Mouse (Mus musculus): Measurements from ENCODE around the gene Pcnx2. TPM values are rescaled to one million over a fixed set of nuclear protein-coding genes. Genes with fewer than 3 reads are reported as not detected.

Gene Pcnx2
- total RNA-seq, 4 experiments from 2014 or later = 58.1 to 68.8 (median 66.2) TPM

DNA sequence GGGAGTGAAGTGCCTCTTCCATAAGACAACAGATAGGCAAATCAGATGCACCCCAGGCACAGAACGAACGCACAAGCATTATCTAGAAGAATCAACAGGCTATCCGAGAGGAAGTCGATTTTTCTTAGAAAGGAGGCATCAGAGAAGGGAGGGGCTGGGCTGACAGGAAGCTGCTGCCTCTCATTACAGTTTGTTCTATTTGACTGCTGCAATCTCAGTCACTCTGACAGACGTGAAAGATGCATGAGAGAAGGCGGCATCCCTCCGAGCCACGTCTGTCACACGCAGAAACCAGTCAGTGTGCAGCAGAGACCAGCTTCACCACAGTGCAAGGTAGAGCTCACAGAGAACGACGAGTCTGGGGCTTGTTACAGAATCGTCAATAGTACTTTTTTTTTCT, 74.4 kb downstream of the Pcnx2 start:
- peak; percentile 62 to 65 for DNase-seq (ENCODE audit: low spot score in 2 of 2)

GRCm38 (mm10) chr8:125822065-125822464, 76.1 kb downstream of the Pcnx2 start:
- DNase-seq (ENCODE audit: low spot score in 2 of 2) = no peak

DNA sequence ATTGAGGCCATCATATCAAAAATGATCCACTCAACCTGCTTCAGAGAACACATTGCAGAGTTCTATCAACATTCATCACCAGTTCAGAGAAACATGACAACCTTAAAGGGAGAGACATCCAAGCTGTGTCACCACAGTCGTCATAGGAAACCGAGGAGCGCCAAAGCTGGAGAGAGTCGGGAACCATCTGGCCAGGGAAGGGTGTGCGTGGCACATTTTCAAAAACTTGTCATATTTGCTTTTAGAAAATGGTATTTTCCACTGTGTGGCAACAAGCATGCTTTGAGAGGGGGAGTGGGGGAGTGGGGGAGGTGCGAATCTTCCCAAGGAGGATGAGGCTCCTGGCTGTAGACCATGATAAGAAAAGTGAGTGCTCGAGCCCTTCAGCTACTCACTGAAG, 78.3 kb downstream of the Pcnx2 start:
- peak; percentile 69 to 76 for DNase-seq (ENCODE audit: low spot score in 2 of 2)

DNA sequence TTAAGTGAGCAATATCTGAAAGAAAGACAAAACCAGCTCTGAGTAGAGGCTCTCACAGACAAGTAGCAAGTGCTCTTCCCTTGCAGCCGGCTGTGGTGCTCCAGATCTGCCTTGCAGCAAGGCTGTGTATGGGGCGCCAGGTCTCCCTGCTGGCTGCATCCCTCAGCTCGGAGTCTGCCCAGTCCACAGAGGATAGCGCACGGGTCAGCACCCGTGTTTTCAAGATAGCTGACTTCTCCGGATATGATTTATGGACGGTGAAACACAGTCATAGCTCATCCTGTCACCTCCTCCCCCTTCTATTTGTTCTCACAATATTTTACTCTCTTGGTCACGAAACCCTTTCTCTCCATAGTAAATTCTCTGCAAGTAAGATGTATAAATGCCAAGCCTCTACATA, 79.3 kb downstream of the Pcnx2 start:
- DNase-seq (ENCODE audit: low spot score in 2 of 2) = no peak

GRCm38 (mm10) chr8:125816742-125817141, 81.4 kb downstream of the Pcnx2 start:
- DNase-seq (ENCODE audit: low spot score in 2 of 2) = no peak

DNA sequence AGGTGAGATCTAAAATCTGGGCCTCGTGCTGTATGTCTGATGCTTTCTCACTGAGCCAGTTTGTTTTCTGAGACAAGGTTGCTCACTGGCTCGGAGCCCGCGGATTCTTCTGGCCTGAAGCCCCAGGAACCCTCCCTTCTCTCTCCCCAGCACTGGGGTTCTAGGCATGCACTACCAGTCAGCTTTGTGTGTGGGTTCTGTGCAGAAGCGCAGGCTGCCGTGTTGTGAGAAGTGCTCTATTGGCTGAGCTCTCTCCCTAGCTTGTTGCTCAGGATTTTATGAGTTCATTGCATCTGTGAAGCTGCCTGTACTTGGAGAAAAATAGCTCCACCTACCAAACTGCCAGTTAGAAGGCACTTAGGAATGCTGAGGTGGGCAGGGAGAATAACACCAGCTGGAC, 89.3 kb downstream of the Pcnx2 start:
- peak; percentile 73 to 77 for DNase-seq (ENCODE audit: low spot score in 2 of 2)

GRCm38 (mm10) chr8:125807905-125808310, 90.2 kb downstream of the Pcnx2 start:
- DNase-seq (ENCODE audit: low spot score in 2 of 2) = no peak

GRCm38 (mm10) chr8:125806459-125806858, 91.7 kb downstream of the Pcnx2 start:
- DNase-seq (ENCODE audit: low spot score in 2 of 2) = no peak

GRCm38 (mm10) chr8:125796970-125797369, 101.1 kb downstream of the Pcnx2 start:
- no peak for DNase-seq (ENCODE audit: low spot score in 2 of 2)

GRCm38 (mm10) chr8:125795341-125795740, 102.8 kb downstream of the Pcnx2 start:
- DNase-seq (ENCODE audit: low spot score in 2 of 2) = no peak

GRCm38 (mm10) chr8:125792816-125793455, 105.2 kb downstream of the Pcnx2 start:
- no peak for DNase-seq (ENCODE audit: low spot score in 2 of 2)

DNA sequence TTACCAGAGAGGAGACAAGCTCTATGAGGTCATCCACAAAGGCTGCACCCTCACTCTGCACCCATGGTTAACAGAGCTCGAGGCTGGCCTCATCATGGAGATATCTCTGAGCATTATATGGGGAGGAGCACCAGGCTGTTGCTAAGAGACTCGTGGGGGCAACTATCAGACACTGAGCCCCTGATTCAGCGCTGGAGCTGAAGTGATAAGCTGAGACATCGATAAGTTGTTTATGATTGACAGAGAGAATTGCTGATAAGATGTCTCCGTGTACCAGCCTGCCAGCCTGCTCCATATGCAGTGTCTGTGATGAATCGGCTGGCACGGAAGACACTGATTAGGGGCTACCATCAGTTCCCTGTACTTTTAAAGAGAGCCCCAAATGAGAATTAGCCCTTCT, 111.2 kb downstream of the Pcnx2 start:
- peak in 1 of 2 experiments; percentile 12 for DNase-seq (ENCODE audit: low spot score in 2 of 2)

DNA sequence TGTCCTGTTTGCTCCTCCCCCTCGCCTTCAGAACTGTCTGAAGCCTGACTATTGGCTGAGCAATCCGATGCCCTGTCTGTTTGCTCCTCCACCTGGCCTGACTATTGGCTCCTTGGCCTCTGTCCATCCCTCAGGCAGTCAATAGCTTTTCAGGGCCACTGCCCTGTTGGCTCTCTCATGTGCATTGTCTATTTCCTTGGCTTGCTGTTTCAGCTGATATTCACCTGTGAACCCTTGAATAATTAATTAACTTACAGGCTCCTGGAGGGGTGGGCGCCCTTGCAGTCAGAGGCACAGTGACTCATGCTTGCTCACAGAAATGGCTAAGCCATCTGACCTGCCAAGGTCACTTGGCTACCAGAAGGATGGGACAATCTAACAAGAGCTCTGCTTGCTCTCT, 116.0 kb downstream of the Pcnx2 start:
- DNase-seq (ENCODE audit: low spot score in 2 of 2) = no peak

DNA sequence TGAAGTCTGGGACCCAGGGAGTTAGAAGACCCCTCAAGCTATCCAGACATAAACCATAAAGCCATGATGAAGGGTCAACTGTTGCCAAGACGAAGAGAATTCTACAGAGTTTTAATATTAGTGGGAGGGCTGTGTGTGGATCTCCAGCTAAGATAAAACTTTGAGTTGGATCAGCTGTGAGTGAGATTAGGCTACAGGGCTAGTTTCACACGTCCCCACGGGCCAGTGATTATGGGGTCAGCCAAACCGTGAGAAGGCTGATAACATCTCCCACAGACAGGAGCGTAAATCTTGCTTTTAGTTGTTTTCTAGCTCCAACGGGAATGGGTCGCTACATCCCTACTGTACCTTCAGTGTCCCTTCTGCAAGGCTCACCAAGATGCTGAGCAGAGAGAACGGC, 118.5 kb downstream of the Pcnx2 start:
- DNase-seq (ENCODE audit: low spot score in 2 of 2) = no peak

- DNase-seq (ENCODE audit: low spot score in 2 of 2) = no peak
Measured at GRCm38 (mm10) chr8:125778919-125779318, 119.2 kb downstream of the Pcnx2 start.

DNA sequence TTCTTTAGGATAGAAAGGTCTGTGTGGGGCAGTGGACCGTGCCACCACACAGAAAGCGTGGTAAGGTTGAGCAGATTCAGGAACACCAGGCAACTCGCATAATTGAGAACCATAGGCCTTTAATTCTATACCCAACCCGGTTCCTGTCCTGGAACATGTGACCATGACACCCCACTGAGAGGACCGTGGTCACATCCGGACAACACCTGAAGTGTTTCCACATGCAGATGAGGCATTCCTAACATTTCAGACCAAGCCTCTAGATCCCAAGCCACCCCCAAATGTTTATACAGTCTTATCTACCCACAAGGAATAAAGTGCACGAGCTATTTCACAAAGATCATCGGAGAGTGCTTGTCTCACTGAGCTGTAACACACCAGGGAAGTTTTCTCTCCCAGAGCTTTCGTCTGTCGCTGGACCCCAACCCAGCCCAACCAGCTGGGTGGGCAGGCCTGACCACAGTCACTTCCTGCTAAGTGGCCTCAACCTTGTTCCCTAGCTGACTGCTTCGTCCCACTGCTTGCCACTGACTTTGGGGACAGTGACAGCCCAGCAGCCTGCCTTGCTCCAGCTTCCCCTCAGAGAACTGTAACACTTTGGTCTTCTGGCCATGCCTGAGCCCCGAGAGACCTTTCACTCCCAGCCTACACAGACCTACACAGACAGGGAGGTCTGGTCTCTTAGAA, 120.5 kb downstream of the Pcnx2 start:
- no peak for DNase-seq (ENCODE audit: low spot score in 2 of 2)

GRCm38 (mm10) chr8:125776800-125777199, 121.3 kb downstream of the Pcnx2 start:
- no peak for DNase-seq (ENCODE audit: low spot score in 2 of 2)

DNA sequence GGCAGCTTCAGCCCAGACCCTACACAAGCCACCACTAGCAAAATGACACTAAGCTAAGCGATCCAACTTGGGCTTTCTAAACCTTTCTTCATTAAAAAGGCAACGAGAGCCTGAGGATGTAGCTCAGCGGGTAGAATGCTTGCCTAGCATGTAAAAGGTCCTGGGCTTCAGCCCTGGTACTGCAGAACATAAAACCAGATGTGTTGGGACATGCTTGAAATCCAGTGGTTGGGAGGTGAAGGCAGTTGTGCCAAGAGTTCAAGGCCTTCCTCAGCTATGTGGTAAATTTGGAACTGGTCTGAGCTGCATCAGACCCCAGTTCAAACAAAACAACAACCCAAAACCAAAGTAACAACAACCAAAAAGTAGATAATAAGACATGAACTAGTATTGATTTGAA, 121.8 kb downstream of the Pcnx2 start:
- DNase-seq (ENCODE audit: low spot score in 2 of 2) = no peak

- DNase-seq (ENCODE audit: low spot score in 2 of 2) = no peak
Measured at GRCm38 (mm10) chr8:125775031-125775430, 123.1 kb downstream of the Pcnx2 start.

- DNase-seq (ENCODE audit: low spot score in 2 of 2) = no peak
Measured at GRCm38 (mm10) chr8:125773281-125773803, 124.8 kb downstream of the Pcnx2 start.

DNA sequence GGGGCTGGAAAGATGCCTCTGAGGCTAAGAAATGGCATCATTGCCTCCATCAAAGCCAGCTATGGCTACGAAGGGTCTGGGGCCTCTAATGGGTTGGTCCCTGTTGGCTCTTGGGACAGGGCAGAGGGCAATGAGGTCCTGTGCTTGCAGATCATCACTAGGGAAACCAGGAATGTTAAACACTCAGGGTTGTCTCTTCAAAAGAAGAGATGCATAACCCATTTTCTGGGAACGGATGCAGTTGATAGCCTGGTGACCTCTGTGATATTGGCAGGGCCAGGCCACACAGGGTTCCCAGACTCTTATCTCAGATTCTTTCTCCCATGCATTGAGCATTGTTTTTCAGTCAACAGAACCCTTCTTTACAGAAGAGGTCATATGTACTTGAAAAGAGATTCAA, 125.8 kb downstream of the Pcnx2 start:
- DNase-seq (ENCODE audit: low spot score in 2 of 2) = no peak

GRCm38 (mm10) chr8:125768079-125768478, 130.0 kb downstream of the Pcnx2 start:
- DNase-seq (ENCODE audit: low spot score in 2 of 2) = no peak

All from layer of hippocampus, adult 8-10 months (tissue).